Mouse (Mus musculus) testis, adult 2 months (tissue): ENCODE data around the gene Mogat1.

ENCODE experiments used
- CTCF ChIP-seq: fragments of 200-500 bp; IDR thresholded peaks from 2 replicates; pipeline ENCODE4 v1.5.1; 2012; ENCODE audit warnings: low read depth, mild to moderate bottlenecking, inconsistent platforms, low read length, moderate library complexity; ENCODE audit not compliant: control insufficient read depth, insufficient read depth, insufficient replicate concordance
- POLR2A ChIP-seq: fragments of 200-500 bp; IDR thresholded peaks from 2 replicates; pipeline ENCODE4 v1.6.1; 2012; ENCODE audit warnings: low read depth, mild to moderate bottlenecking, inconsistent platforms, low read length, moderate library complexity; ENCODE audit not compliant: control insufficient read depth

- TF ChIP-seq POLR2A, result no peak
- no peak for TF ChIP-seq CTCF
Observed at GRCm38 (mm10) chr1:78511621-78512160, 900 bp downstream of the Mogat1 start, which contains the start of gene BC035947.
